ENCODE assay signal across 9 mouse cellular contexts in the genomic region with DNA sequence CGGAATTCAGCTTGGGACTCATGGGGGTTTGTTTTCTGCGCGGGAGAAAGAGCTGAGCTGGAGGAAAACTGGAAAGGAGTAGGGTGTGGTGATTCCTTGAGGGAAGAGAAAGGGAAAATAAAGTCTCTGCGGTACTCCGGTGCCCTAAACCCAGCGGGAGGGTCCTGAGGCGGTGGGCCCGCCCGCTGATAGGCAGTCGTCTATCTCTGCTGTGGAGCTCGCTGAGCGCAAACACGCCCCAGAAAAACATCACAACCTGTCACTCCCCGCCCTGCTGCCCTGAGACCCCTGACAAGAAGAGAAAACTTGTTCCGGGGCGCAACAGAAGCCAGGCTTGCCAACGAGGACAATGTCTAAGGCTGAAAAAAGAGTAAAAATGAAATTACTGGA. TPM values are rescaled to one million over a fixed set of nuclear protein-coding genes. Genes with fewer than 3 reads are reported as not detected.
DNase-seq lines count a peak whose midpoint lies in the region; ATAC-seq and TF ChIP-seq lines count a peak whose summit lies in the region.
"Had no signal": no experiment of that assay in that cellular context is flagged by ENCODE, and none has a peak within 500 bp of the region (broad histone marks: within the 10 kb centered on the region; RNA-seq: fewer than 3 reads in every experiment).

No protein-coding gene starts in this region.

- no peak for TF ChIP-seq CTCF in testis, adult 2 months (IDR thresholded peaks at IDR 0.05; ENCODE audit: control insufficient read depth, insufficient read depth, insufficient replicate concordance, low read depth, low read length)

- DNase-seq in heart, adult 8-10 months (ENCODE audit: low spot score): no peak
- DNase-seq in testis, postnatal 10 days (ENCODE audit: low spot score): no peak
- DNase-seq in retina, postnatal 1 day: peak; percentile 58
- DNase-seq in urinary bladder, postnatal 25 days (ENCODE audit: low spot score): no peak
- DNase-seq in ovary, adult 18-20 months (ENCODE audit: low spot score): no peak

- no peak for TF ChIP-seq POLR2A in testis, adult 2 months (IDR thresholded peaks at IDR 0.05; ENCODE audit: control insufficient read depth, low read depth, low read length)

- peak overlapping the region; percentile 74 for H3K4me3 ChIP-seq in heart, embryonic 11.5 days (ENCODE audit: low read depth, low read length)
- H3K4me3 ChIP-seq in testis, adult 2 months (ENCODE audit: control insufficient read depth, low read depth, low read length): peak overlapping the region; percentile 97
- H3K4me3 ChIP-seq in limb, embryonic 12.5 days (replicated peaks): peak overlapping the region; percentile 69

- peak overlapping the region; percentile 98 for H3K4me2 ChIP-seq in heart, embryonic 11.5 days
- peak overlapping the region; percentile 99 for H3K4me2 ChIP-seq in limb, embryonic 12.5 days

- H3K27me3 ChIP-seq in heart, embryonic 11.5 days (ENCODE audit: control insufficient read depth, insufficient read depth, low read length): peaks cover 22% of the 10 kb centered on the region
- no peaks in the 10 kb centered on the region for H3K27me3 ChIP-seq in testis, adult 2 months (ENCODE audit: control insufficient read depth, insufficient read depth, low read length)
- peaks cover 32% of the 10 kb centered on the region for H3K27me3 ChIP-seq in limb, embryonic 12.5 days
- H3K27me3 ChIP-seq: CH12.LX had no signal

- WGBS in heart, embryonic 11.5 days (ENCODE audit: insufficient replicate concordance): under 1% methylated on average over 17 of the region's 17 CpGs
- WGBS in limb, embryonic 12.5 days: 1% methylated on average over 17 of the region's 17 CpGs

- ATAC-seq in heart, embryonic 11.5 days (replicated peaks; ENCODE audit: insufficient number of reproducible peaks, low FRiP score, low TSS enrichment): no peak
- ATAC-seq in limb, embryonic 12.5 days (ENCODE audit: insufficient number of reproducible peaks, insufficient read depth, low FRiP score, low TSS enrichment, low read depth): no peak

- no peak overlapping the region for H3K27ac ChIP-seq in heart, embryonic 11.5 days (ENCODE audit: low read depth, low read length)
- H3K27ac ChIP-seq in testis, adult 2 months (ENCODE audit: control insufficient read depth, insufficient read depth, low read depth, low read length): peak overlapping the region; percentile 86
- no peak overlapping the region for H3K27ac ChIP-seq in limb, embryonic 12.5 days

- peaks cover 3% of the 10 kb centered on the region; the same call in 1 of the 2 replicates for H3K4me1 ChIP-seq in heart, embryonic 11.5 days (ENCODE audit: control insufficient read depth, insufficient read depth, low read length)
- H3K4me1 ChIP-seq in testis, adult 2 months (ENCODE audit: control insufficient read depth, insufficient read depth, low read length): peaks cover 9% of the 10 kb centered on the region
- H3K4me1 ChIP-seq in limb, embryonic 12.5 days (replicated peaks): peaks cover 14% of the 10 kb centered on the region

- H3K9me3 ChIP-seq in heart, embryonic 11.5 days (replicated peaks; ENCODE audit: control insufficient read depth, low read length): no peaks in the 10 kb centered on the region
- H3K9me3 ChIP-seq in limb, embryonic 12.5 days: no peaks in the 10 kb centered on the region

- no peak overlapping the region for H3K9ac ChIP-seq in heart, embryonic 11.5 days (ENCODE audit: low read depth, low read length)
- peak overlapping the region; percentile 56; the same call in 1 of the 2 replicates for H3K9ac ChIP-seq in limb, embryonic 12.5 days (replicated peaks)

- no peaks in the 10 kb centered on the region for H3K36me3 ChIP-seq in heart, embryonic 11.5 days (ENCODE audit: control insufficient read depth, insufficient read depth, low read length)
- no peaks in the 10 kb centered on the region for H3K36me3 ChIP-seq in testis, adult 2 months (ENCODE audit: control insufficient read depth, insufficient read depth, low read length)
- no peaks in the 10 kb centered on the region for H3K36me3 ChIP-seq in limb, embryonic 12.5 days

RNA-seq across cellular contexts. Expression of a gene that starts 1.1 kb away (rescaled TPM):
- 20.1 and 22.5 TPM in 2 replicates for polyA plus RNA-seq in heart, embryonic 11.5 days (2014; fragmentation: Nextera tagmentation; extraction: Ambion mirVana)
- total RNA-seq in heart, adult 8-10 months (2022): 1 to 10 TPM; 3.3 to 7.0 (median 5.0) TPM
- polyA plus RNA-seq in testis, adult 2 months (2012; rRNA removed): 30.8 TPM in 2 replicates
- polyA plus RNA-seq in limb, embryonic 12.5 days (2016; fragmentation: Nextera tagmentation; extraction: Ambion mirVana): 7.0 and 12.8 TPM in 2 replicates

RNA-seq across cellular contexts. Expression of a gene that starts 34.0 kb away (rescaled TPM):
- 1.6 TPM in 2 replicates for polyA plus RNA-seq in heart, embryonic 11.5 days (2014; fragmentation: Nextera tagmentation; extraction: Ambion mirVana)
- total RNA-seq in heart, adult 8-10 months (2022): under 1 TPM; 0.14 to 0.44 (median 0.23) TPM
- polyA plus RNA-seq in testis, adult 2 months (2012; rRNA removed): 69.3 and 73.4 TPM in 2 replicates
- 0.93 and 1.2 TPM in 2 replicates for polyA plus RNA-seq in limb, embryonic 12.5 days (2016; fragmentation: Nextera tagmentation; extraction: Ambion mirVana)
- total RNA-seq: CH12.LX had no signal

Comparison
In these comparisons a context has a peak if more than half of its experiments do, and no peak if none do; other contexts are left out.
1. RNA of a gene that starts 34.0 kb away (polyA plus RNA-seq): 69.3 to 73.4 TPM in testis, adult 2 months; 1.6 TPM in heart, embryonic 11.5 days and 0.93 to 1.2 TPM in limb, embryonic 12.5 days; every median in the first group is over 10 times any median in the second.
2. Peak in every context shown above with its lines, with median percentiles within 50 percentile points of each other: H3K4me3 ChIP-seq.